Mouse (Mus musculus): ENCODE measurements around the gene Teddm2.

The Teddm2 gene

DNA sequence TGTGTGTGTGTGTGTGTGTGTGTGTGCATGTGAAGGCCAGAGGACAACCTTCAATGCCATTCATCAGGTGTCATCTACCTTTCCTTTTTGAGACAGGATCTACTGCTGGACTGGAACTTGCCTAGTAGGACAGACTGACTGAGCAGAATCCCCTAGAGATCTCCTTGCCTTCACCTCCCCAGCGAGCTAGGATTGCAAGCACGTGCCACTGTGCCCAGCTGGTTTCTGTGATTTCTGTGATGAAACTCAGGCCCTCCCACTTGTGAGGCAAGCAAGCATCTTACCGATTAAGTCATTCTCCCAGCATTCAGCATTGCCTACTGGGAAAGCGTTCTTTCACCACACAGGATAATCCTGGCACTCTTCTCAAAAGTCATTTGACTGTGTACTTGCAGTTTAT lies 69.3 kb downstream of the Teddm2 start:
- DNase-seq (ENCODE audit: low spot score in 2 of 2): no peak

GRCm38 (mm10) chr1:153820216-153820615 lies 79.8 kb downstream of the Teddm2 start:
- DNase-seq (ENCODE audit: low spot score in 2 of 2): no peak

DNA sequence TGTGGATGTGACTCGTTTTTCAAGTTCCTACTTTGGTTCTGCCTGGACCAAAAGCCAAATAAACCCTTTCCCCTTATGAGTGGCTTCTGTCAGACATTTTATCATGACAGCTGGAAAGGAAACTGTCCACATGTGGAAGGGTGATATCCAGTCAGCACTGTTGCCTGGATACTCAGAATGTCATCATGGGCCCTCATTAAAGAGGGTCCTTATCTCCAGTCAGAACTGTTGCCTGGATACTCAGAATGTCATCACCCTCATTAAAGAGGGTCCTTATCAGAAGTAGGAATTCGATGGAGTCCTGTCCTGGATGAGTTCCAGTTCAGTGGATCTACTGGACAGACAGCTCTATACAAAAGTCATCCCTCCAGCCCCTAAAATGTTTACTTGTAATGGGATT lies 85.8 kb downstream of the Teddm2 start:
- no peak for DNase-seq (ENCODE audit: low spot score in 2 of 2)

DNA sequence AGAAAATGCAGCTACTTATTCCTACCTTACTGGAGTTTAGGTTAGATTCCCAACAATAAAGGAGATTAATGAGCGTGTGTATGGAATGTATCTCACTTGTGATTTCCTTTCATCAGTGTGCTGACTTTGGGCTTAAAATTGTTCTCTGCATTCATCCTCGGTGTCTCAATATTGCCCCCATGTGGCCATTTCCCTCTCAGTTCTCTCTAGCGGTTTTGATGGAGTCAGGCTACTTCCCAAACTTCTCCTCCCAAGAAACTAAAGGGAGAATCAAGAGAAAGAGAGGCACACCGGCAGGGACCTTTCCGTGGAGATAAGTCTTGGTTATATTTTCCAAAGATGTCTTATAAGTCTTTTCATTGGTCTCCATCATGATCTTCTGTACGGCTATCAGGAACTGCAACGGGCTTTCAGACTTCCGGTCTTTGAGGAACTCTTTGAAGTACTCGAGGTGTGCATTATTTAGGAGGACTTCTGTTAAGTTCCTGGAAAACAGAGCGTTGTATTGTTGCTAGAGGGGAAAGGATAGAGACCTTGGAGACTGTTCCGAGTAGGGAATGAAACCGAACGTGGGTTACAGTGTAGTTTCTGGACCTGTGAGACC lies 92.5 kb downstream of the Teddm2 start:
- peak; percentile 63 to 77 for DNase-seq (ENCODE audit: low spot score in 2 of 2)

DNA sequence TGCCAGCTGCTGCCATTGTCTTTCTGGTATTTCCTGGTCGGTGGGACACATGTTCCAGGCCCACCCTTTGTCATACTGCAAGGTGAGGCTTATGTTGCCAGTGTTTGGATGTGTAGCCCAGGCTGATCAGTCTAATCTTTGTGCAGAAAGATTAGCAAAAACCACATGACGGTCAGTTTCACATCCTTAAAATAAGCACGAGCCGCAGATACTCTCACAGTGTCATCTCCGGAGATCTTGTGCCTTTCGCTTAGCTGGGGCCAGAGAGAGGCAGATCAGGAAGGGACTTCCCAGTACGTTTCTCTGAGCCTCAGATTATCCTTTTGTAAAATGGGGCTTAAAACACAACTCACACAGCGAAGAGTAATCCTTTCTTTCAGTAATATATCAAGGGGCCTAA lies 96.5 kb downstream of the Teddm2 start:
- no peak for DNase-seq (ENCODE audit: low spot score in 2 of 2)

DNA sequence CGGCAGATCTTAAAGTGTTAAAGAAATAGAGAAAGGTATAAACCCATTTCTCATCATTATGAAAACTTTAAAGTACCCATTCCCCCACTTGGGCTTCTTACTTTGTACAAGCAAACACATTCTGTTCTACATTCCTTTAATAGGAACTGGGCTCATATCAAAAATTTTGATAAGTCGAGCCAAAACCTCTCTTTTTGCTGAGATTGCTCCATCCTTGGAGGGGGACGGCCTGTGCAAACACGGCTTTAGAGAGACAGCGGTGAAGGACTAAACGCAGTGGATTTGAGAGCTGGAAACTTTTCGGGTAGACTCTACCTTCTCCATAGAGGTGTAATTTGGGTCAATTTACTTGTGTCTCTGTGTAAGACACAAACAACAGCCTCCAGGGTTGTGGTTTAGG lies 97.3 kb downstream of the Teddm2 start:
- no peak for DNase-seq (ENCODE audit: low spot score in 2 of 2)

Measured in right cerebral cortex, postnatal 10 days (tissue).